In genomic region chrX:12159534-12159881, GRCm38 (mm10) we compare ENCODE assay signal across 8 mouse cellular contexts. TPM values are rescaled to one million over a fixed set of nuclear protein-coding genes. Genes with fewer than 3 reads are reported as not detected.
DNase-seq lines count a peak whose midpoint lies in the region; ATAC-seq lines count a peak whose summit lies in the region.

No protein-coding gene starts in this region.

- no peaks in the 10 kb centered on the region for H3K36me3 ChIP-seq in kidney, embryonic 15.5 days
- H3K36me3 ChIP-seq in forebrain, embryonic 14.5 days (ENCODE audit: control insufficient read depth, insufficient read depth, low read length), result no peaks in the 10 kb centered on the region
- H3K36me3 ChIP-seq in midbrain, embryonic 11.5 days (ENCODE audit: control insufficient read depth, insufficient read depth, low read length), result no peaks in the 10 kb centered on the region
- H3K36me3 ChIP-seq in stomach, embryonic 14.5 days (ENCODE audit: control insufficient read depth, insufficient read depth, low read length), result no peaks in the 10 kb centered on the region

- peak overlapping the region; percentile 68 for H3K4me2 ChIP-seq in kidney, embryonic 15.5 days
- H3K4me2 ChIP-seq in forebrain, embryonic 14.5 days (ENCODE audit: low read length), result peak overlapping the region; percentile 59
- peak overlapping the region; percentile 65 for H3K4me2 ChIP-seq in midbrain, embryonic 11.5 days
- H3K4me2 ChIP-seq in stomach, embryonic 14.5 days (replicated peaks; ENCODE audit: low read depth, low read length), result peak overlapping the region; percentile 55

- no peak for DNase-seq in kidney, adult 9 months
- peak; percentile 47 for DNase-seq in T-cell, adult 2 months (ENCODE audit: low spot score)
- peak; percentile 47 for DNase-seq in forebrain, embryonic 14.5 days (ENCODE audit: low spot score)
- DNase-seq in kidney, postnatal 10 days, result peak; percentile 54
- peak; percentile 90 for DNase-seq in midbrain, embryonic 11.5 days (ENCODE audit: low spot score, missing footprints)
- DNase-seq in cerebellum, adult 11 months, result no peak

- WGBS in kidney, embryonic 15.5 days, result 6% methylated on average over 17 of the region's 19 CpGs
- whole genome bisulfite sequencing in forebrain, embryonic 14.5 days, result 9% methylated on average over 17 of the region's 19 CpGs
- WGBS in midbrain, embryonic 11.5 days, result 13% methylated on average over 7 of the region's 19 CpGs
- WGBS in stomach, embryonic 14.5 days, result 0% methylated on average over 16 of the region's 19 CpGs

- ATAC-seq in kidney, embryonic 15.5 days (replicated peaks; ENCODE audit: low FRiP score), result peak; percentile 18
- ATAC-seq in forebrain, embryonic 14.5 days, result peak; percentile 40
- peak; percentile 27; the same call in 1 of the 2 replicates for ATAC-seq in midbrain, embryonic 11.5 days (ENCODE audit: low FRiP score)
- ATAC-seq in stomach, embryonic 14.5 days (ENCODE audit: insufficient number of reproducible peaks, insufficient read depth, low FRiP score, low read depth), result no peak

- peak overlapping the region; percentile 52 for H3K4me3 ChIP-seq in kidney, embryonic 15.5 days (replicated peaks)
- H3K4me3 ChIP-seq in forebrain, embryonic 14.5 days (ENCODE audit: low read depth, low read length), result peak overlapping the region; percentile 37
- peak overlapping the region; percentile 43 for H3K4me3 ChIP-seq in midbrain, embryonic 11.5 days (ENCODE audit: low read depth, low read length)
- H3K4me3 ChIP-seq in stomach, embryonic 14.5 days (ENCODE audit: low read depth, low read length), result peak overlapping the region; percentile 42

- peak overlapping the region; percentile 54 for H3K9ac ChIP-seq in kidney, embryonic 15.5 days
- peak overlapping the region; percentile 61 for H3K9ac ChIP-seq in forebrain, embryonic 14.5 days (ENCODE audit: low read length)
- peak overlapping the region; percentile 75 for H3K9ac ChIP-seq in midbrain, embryonic 11.5 days (ENCODE audit: low read length)
- H3K9ac ChIP-seq in stomach, embryonic 14.5 days (replicated peaks; ENCODE audit: low read depth, low read length), result peak overlapping the region; percentile 58

- H3K4me1 ChIP-seq in kidney, embryonic 15.5 days, result peaks cover 41% of the 10 kb centered on the region
- H3K4me1 ChIP-seq in forebrain, embryonic 14.5 days (ENCODE audit: control insufficient read depth, insufficient read depth, low read length), result peaks cover 7% of the 10 kb centered on the region
- peaks cover 14% of the 10 kb centered on the region for H3K4me1 ChIP-seq in midbrain, embryonic 11.5 days (ENCODE audit: control insufficient read depth, insufficient read depth, low read length)
- peaks cover 7% of the 10 kb centered on the region; the same call in 1 of the 2 replicates for H3K4me1 ChIP-seq in stomach, embryonic 14.5 days (ENCODE audit: control insufficient read depth, insufficient read depth, low read length)

- no peaks in the 10 kb centered on the region for H3K9me3 ChIP-seq in kidney, embryonic 15.5 days (replicated peaks)
- H3K9me3 ChIP-seq in forebrain, embryonic 14.5 days (replicated peaks; ENCODE audit: control insufficient read depth, low read length), result no peaks in the 10 kb centered on the region
- no peaks in the 10 kb centered on the region for H3K9me3 ChIP-seq in midbrain, embryonic 11.5 days (ENCODE audit: control insufficient read depth, low read length)
- H3K9me3 ChIP-seq in stomach, embryonic 14.5 days (ENCODE audit: control insufficient read depth, low read depth, low read length), result no peaks in the 10 kb centered on the region

- peaks cover 59% of the 10 kb centered on the region for H3K27me3 ChIP-seq in kidney, embryonic 15.5 days
- peaks cover under 1% of the 10 kb centered on the region; the same call in 1 of the 2 replicates for H3K27me3 ChIP-seq in forebrain, embryonic 14.5 days (replicated peaks; ENCODE audit: control insufficient read depth, insufficient read depth, low read length)
- H3K27me3 ChIP-seq in midbrain, embryonic 11.5 days (ENCODE audit: control insufficient read depth, insufficient read depth, low read length), result peaks cover 46% of the 10 kb centered on the region
- 0 out of 2 replicates have a peak, but pooled peaks cover 2% of the 10 kb centered on the region for H3K27me3 ChIP-seq in stomach, embryonic 14.5 days (ENCODE audit: control insufficient read depth, insufficient read depth, low read length)

- peak overlapping the region; percentile 95 for H3K27ac ChIP-seq in kidney, embryonic 15.5 days
- H3K27ac ChIP-seq in forebrain, embryonic 14.5 days (ENCODE audit: low read depth, low read length), result 0 out of 2 replicates have a peak overlapping the region, but pooled peaks have one; percentile 27
- H3K27ac ChIP-seq in midbrain, embryonic 11.5 days (ENCODE audit: low read depth, low read length), result peak overlapping the region; percentile 65
- peak overlapping the region; percentile 91 for H3K27ac ChIP-seq in stomach, embryonic 14.5 days (ENCODE audit: low read length)

RNA-seq across cellular contexts. Expression of gene Bcor, which starts 0.6 kb away (rescaled TPM):
- 18.8 and 19.3 TPM in 2 replicates for polyA plus RNA-seq in kidney, embryonic 15.5 days (2015; fragmentation: Nextera tagmentation; extraction: Ambion mirVana)
- 17.5 and 18.8 TPM in 2 replicates for polyA plus RNA-seq in forebrain, embryonic 14.5 days (2014; fragmentation: Nextera tagmentation; extraction: Ambion mirVana)
- polyA plus RNA-seq in midbrain, embryonic 11.5 days (2014; fragmentation: Nextera tagmentation; extraction: Ambion mirVana), result 26.3 and 27.7 TPM in 2 replicates
- 20.6 and 21.2 TPM in 2 replicates for polyA plus RNA-seq in stomach, embryonic 14.5 days (2014; fragmentation: Nextera tagmentation; extraction: Ambion mirVana)

Comparison
In these comparisons a context has a peak if more than half of its experiments do, and no peak if none do; other contexts are left out.
1. DNase-seq: peak in T-cell, adult 2 months (single experiment), forebrain, embryonic 14.5 days (single experiment), kidney, postnatal 10 days (single experiment) and midbrain, embryonic 11.5 days (single experiment); none in kidney, adult 9 months (single experiment) and cerebellum, adult 11 months (single experiment).
2. H3K27ac ChIP-seq: peak in every context shown above with its lines; median percentile 95 in kidney, embryonic 15.5 days; 91 in stomach, embryonic 14.5 days; 65 in midbrain, embryonic 11.5 days; 27 in forebrain, embryonic 14.5 days.
3. Peak in every context shown above with its lines, with median percentiles within 50 percentile points of each other: H3K4me2 ChIP-seq, H3K4me3 ChIP-seq and H3K9ac ChIP-seq.